Mouse (Mus musculus): ENCODE data around the gene Tinag. TPM values are rescaled to one million over a fixed set of nuclear protein-coding genes. Genes with fewer than 3 reads are reported as not detected.
"Not testable (repeated sequence)": the region's sequence is repeated elsewhere in the genome, so short reads cannot be mapped to it uniquely, and the experiment has no call there.

The Tinag gene
- 0.17 and 0.18 TPM in 2 replicates for polyA plus RNA-seq (2015; fragmentation: Nextera tagmentation; extraction: Ambion mirVana)

DNA sequence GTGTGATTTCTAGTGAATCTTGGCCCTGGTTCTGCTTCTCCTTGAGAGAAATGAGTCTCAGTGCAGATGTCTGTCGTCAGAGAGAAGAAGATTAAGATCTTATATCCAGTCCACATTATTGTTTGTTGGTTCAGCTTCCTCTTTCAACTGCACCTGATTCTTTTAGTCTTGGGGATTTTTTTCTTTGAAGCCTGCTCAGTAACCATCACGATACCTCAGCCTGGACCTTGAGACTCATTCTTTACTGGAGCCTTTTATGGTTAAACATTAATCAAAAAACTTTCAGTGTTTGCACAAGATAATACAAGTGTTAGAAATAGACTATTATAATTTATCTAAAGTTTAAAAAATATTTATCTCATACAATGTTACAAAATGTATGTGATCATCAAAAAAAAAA is at the start of gene Tinag:
Tinag (minus strand) TSS at position 210 of the 400 bp plus-strand sequence.
- DNase-seq (ENCODE audit: low spot score) = no peak

DNA sequence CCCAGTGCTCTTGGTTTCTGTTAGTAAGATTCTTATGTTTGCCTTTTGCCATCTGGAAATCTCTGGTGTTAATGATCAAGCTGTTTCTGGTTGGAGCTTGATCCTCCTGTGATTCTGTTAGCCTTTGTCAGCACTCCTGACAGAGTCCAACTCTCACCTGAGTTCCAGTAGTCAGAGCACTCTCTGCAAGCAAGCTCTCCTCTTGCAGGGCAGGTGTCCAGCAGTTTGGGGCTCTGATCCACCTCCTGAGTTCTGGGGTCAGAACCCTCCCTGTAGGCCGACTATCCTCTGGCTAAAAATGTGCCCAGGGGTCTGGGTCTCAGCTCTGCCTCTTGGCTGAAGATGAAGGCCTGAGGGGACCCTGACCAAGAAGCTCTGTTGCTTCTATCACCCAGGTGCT is 37.6 kb upstream of the Tinag start:
- DNase-seq (ENCODE audit: low spot score) = not testable (repeated sequence)

DNA sequence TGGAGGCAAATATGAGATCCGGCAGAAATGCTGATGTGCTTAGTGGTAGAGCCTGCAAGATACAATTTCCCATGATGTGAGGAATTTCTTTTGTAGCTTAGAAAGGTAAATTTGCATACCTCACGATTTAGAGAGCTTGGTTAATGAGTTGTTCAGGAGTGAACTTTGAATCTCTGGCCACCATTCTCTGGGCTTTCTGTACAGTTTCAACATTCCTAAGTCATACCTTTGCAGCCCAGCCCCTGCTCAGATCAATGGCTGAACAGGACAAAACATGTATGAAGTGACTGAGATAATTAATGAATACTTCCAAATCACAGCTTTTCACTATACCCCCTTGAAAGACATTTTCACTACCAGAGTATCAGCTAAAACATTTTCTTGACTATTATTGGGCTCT is 26.1 kb upstream of the Tinag start:
- no peak for DNase-seq (ENCODE audit: low spot score)

DNA sequence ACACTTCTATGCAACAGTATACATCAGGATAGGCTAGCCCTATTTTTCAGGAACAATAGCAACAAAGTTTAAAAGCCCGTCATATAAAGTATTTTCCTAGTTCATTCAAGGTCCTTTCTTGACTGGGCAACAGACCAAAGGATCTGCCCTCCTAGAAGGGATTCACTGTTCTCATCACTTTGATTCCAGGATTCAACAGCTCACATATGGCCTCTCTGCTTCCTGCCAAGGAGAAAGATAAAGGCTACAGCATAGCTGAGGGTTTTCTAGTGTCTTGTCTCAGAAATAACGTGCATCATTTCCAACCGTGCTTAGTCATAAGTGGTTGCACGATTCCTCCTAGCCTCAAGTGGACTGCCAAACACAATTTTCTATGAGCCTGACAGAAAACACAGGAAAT is 11.0 kb upstream of the Tinag start:
- no peak for DNase-seq (ENCODE audit: low spot score)

DNA sequence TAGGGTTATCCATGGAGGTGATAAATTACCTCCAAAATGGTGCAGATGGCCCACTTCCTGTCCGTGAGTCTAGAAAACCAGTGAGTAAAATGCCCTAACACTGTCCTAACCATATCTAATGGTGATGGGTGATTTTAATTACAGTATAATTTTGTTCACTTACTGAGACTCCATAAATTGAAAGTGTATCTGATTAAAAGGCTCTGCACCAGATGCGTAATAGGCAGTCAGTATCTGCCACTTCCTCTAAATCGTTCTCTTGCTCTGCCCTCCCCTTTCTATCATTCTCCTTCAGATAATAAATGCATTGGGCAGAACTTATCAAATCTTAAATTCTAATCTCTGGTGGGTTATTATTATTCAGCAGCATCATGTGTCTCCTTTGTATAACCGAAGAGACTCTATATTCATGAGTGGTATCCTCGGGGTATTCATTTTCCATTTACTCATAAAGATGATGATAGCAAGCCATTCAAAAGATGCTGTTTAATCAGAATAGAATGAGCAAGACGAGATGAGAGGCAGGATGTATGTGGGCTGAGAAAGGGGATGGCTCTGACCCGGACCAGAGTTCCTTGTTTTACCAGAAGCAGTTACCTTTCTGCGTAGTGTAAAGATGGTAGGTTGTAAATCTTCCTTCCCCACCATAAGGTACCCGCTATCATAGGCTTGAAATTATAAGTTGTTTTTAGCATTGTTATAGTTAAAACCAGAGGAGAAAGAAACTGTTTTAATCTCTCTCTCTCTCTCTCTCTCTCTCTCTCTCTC is 9.0 kb upstream of the Tinag start:
- no peak for DNase-seq (ENCODE audit: low spot score)

DNA sequence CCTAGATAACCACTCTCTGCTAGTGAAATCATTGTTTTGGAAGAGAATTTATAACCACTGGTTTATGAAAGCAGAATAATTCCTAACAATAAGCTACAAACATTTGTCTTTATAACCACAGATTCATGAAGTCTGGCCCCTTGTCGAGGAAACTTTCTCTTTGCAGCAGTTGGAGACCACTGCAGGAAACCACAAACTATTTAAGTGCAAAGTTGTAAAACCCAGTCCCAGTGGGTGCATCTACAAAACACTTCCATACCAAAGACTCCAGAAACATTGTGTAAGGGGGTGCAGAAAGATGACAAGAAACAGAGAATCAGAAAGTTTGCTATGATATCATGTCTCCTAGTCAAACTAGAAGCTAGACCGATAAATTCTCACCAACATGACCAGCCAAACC is 5.8 kb upstream of the Tinag start:
- peak; percentile 9 for DNase-seq (ENCODE audit: low spot score)

DNA sequence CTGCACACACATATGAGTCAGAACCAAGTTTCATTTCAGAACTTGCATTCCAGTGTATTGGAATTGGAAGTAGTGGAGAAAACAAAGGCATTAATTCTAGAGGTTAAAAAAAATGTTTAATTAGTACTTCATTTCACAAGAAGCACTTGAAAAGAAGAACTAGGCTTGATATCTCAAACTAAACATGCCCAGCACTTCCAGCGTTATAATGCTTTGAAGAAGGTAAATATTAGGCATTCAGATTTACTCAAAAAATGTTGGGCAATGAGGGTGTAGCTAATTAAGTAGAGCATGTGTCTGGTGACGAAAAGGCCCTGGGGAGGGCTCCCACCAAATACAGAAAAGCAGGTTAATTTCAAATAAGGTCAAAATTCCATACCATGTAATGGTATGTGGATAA is 4.1 kb upstream of the Tinag start:
- no peak for DNase-seq (ENCODE audit: low spot score)

DNA sequence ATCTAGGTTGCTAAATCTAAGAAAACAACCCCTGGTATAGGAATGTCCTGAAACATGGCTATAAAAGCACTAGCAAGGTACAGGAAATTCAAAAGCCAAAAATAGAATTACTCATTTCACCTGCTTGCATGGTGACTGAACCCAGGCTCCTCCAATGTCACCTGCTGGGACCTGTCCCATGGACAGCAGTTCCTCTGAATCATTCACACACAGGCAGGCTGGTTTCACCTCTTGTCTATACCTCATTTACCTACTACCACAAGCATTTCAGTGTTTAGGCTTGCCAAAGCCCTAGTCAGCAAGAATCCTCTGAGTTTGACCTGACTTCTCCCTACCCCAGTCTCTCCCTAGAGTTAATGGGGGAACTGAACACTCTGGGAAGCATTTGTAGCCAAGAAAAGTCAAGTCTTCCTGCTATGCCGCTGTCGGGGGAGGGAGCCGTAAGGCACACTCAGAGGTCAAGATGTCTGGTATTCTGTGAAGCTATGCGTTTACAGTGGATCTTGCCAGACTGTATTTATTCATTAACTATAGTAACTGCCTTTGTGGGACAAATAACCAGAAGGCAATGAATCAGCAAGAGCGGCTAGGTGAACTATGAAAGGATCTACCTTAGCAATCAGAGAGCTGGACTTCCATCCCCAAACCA is 597 bp upstream of the Tinag start:
- no peak for DNase-seq (ENCODE audit: low spot score)

DNA sequence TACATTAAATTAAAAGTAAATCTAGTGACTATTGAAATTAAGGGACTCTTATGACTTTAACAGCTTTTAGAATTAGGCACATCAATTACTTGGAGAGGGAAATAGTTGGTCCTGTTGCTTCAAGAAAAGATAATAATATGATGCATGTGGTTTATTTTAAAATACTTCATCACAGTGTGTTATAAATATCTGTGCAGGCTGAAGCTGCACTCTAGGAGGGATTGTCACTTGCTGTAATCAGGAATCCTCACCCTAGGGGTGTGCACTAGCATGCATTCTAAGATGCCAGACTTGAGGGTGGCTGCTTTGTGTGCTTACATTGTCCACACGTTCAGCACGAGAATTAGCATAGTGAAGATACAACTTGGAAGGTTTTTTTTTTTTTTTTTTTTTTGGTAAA is 10.2 kb downstream of the Tinag start:
- DNase-seq (ENCODE audit: low spot score) = no peak

DNA sequence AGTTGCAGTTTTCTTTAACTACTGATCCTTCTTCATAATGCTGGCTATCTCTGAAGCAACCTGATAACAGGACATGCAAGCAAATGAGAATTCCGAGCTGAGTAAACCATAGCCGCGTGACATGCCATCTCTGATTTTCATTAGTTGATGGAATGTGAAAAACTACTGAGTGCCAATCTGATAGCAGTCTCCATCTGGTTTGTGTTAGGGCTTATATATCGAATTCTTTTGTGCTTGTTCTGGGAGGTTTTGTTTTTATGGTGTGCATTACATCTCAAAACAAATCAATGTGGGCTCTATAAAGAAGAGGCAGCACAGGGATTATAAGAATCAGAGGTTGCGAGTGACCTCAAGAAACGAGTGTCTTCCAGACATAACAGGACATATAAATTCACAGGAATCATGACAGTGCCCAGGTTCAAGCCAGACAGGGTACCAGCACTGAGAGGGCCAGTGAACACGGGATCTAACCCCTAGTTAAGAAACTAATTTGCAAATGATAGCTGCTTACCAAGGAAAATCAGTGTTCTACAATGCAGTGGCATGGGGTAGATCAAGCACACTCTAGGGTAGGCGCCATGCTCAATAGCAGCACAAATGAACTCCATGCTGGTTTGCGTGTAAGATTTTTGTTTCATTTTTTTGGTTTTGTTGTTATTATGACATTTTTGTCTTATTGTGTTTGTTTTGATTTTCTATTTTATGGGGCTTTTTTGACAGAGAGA is 13.0 kb downstream of the Tinag start:
- no peak for DNase-seq (ENCODE audit: low spot score)

DNA sequence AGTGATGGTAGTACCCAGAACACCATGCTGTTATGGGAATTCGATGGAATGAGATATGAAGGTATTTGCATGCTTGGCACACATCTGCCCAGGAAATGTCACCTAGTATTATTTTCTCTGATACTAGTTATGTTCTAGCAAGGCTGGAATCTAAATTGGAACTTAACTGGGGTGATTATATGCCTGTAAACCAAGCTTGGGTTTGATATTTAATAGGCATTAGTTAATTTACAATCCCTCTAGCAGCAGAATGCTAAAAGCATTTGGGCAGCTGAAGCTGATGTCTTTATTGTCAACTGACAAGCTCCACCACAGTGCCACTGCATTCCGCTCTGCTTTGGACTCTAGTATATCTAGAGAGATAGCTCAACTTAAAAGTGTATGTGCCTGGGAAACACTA is 20.3 kb downstream of the Tinag start:
- DNase-seq (ENCODE audit: low spot score) = no peak

DNA sequence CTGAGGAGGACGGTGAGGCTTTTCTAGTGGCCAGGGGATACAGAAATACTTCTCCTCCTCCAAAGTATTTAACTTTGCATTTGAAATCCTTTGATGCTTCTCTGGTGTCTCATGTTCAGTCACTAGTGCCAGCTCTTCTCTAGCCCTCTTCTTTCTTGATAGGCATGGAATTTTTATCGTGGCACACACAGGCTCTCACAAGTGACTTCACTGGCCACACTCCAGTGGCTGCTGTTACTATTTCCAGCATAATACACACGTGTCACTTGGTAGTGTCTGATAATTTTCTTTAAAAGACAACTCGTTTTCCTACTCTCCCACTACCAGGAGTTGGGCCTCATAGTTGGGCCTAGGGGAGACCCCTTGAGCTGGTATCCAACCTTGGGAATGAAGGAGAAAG is 26.7 kb downstream of the Tinag start:
- DNase-seq (ENCODE audit: low spot score) = no peak

DNA sequence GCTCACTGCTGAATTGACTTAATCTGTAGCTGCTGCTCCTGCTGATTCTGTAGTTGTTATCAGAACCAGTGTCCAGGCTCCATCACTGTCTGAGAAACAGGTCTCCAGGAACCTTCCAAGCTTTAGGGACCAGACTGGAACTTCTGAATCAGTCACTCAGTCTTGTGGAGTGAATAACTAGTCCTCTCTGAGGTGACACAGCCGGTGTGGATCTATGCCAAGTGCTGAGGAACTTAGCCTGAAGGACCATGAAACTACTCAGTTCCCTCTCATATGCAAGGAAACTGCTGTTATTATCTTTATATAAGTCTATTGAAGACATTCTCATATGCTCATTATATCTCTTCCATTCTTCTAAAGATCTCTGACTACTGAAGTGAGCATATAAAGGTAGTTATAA is 49.6 kb downstream of the Tinag start:
- no peak for DNase-seq (ENCODE audit: low spot score)

DNA sequence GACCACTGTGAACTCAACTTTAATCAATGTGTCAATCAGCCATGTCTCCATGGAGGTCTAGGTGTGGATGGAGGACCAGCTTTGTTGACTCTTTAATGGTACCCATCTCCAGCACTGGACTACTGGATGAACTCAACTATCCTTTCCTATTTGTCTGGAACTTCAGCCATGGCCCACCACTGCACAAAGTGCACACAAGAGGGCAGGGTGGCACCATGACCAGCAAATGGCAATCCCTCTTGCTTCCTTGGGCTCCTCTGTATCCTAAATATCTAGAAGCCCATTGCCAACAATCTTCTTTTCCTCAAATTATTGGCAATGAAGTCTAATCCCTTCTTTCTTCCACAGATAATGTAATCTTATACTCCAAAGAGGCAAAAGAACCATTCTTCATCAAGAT is 55.6 kb downstream of the Tinag start:
- no peak for DNase-seq (ENCODE audit: low spot score)

DNA sequence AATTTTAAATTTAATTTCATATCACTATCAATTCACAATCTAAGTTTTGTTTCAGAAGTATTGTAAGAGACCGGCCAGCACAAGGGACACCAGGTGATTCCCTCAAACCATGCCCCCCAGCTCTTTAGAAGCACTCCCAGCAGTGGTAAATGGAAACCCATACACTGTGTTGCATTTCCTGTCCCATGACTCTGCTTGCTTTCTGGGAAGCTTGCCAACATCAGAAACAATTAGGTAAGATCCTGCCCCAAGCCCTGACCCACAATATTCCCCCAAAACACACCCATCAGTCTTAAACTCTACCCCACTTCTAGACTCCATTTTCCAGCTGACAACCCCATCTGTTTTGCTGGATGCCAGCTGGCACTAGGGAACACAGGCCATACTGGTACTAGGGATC is 110.8 kb downstream of the Tinag start:
- no peak for DNase-seq (ENCODE audit: low spot score)

DNA sequence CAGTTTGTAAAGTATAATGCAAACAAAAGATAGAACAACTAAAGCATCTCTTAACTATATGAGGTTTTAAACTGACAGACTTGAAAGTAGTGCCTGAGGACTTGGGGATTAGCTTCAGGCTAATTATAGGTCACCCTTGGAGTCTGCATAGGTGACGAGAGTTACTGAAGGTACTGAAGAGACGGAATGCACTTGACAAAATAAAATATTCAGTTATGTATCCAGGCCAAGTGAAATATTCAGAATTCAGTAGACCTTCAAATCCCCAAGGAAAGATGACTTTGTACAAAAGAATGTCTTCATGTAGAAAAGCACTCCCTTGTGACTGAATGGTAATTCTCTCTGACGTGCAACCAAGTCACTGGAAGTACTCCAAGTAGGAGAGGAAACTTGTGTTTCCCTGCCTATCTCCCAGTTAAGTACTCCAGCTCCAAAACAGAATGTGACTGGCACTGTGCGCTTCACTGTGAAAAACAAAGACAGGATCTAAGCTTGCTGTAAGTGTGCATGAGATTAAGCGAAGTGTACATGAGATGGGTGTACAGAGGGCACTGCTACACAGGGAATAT is 130.4 kb downstream of the Tinag start:
- DNase-seq (ENCODE audit: low spot score) = no peak

Data from thymus, postnatal 0 days (tissue).